ENCODE assay signal across 8 mouse cellular contexts in genomic region chr6:118455042-118455631, GRCm38 (mm10). TPM values are rescaled to one million over a fixed set of nuclear protein-coding genes. Genes with fewer than 3 reads are reported as not detected.
A peak's percentile ranks its signal among the peaks of the same experiment; 100 is the strongest.
DNase-seq lines count a peak whose midpoint lies in the region; ATAC-seq lines count a peak whose summit lies in the region.

TSS of gene Zfp248 (minus strand) at chr6:118455528.

- H3K4me1 ChIP-seq in intestine, embryonic 15.5 days (replicated peaks): peaks cover 3% of the 10 kb centered on the region; the same call in 1 of the 2 replicates

- H3K27me3 ChIP-seq in intestine, embryonic 15.5 days (replicated peaks): no peaks in the 10 kb centered on the region

- peak; percentile 97 for ATAC-seq in intestine, embryonic 15.5 days

- H3K4me3 ChIP-seq in intestine, embryonic 15.5 days (replicated peaks): peak within 1 kb of the TSS; percentile 69

- no peaks in the 10 kb centered on the region for H3K9me3 ChIP-seq in intestine, embryonic 15.5 days

- peak within 1 kb of the TSS; percentile 76 for H3K9ac ChIP-seq in intestine, embryonic 15.5 days

- DNase-seq in adrenal gland, adult 8-10 months: peak; percentile 86
- DNase-seq in embryo, embryonic 11.5 days (ENCODE audit: low read depth, low spot score): peak; percentile 87
- DNase-seq in gastrocnemius, postnatal 36 days: peak; percentile 79 to 80
- DNase-seq in left cerebral cortex, postnatal 25 days (ENCODE audit: low spot score in 2 of 2): peak; percentile 93 to 98
- DNase-seq in mesoderm, embryonic 11.5 days (ENCODE audit: low read depth, low spot score): peak; percentile 93
- peak; percentile 93 for DNase-seq in right cerebral cortex, postnatal 25 days
- DNase-seq in urinary bladder, postnatal 36 days (ENCODE audit: low spot score in 2 of 2): peak; percentile 67 to 78

- peak within 1 kb of the TSS; percentile 80 for H3K4me2 ChIP-seq in intestine, embryonic 15.5 days (replicated peaks)

- WGBS in intestine, embryonic 15.5 days: under 1% methylated on average over 43 of the region's 43 CpGs

- H3K36me3 ChIP-seq in intestine, embryonic 15.5 days: no peaks in the 10 kb centered on the region

- intact Hi-C loops in gastrocnemius, postnatal 36 days (cut with DNase I): no loop called here
- intact Hi-C loops in left cerebral cortex, postnatal 25 days (cut with DNase I): loop anchor here (1.0 kb wide), 1 partner anchor 24 kb away; the partner anchor contains the start of gene Zfp9

- peak within 1 kb of the TSS; percentile 90 for H3K27ac ChIP-seq in intestine, embryonic 15.5 days

RNA-seq across cellular contexts. Expression of gene Zfp248, which starts in this region (rescaled TPM):
- total RNA-seq in adrenal gland, adult 8-10 months (2022): 1 to 10 TPM; 4.5 to 8.0 (median 5.9) TPM
- 1 to 10 TPM in 1 of 2 experiments, under 1 TPM in 1; 0.79 to 1.3 TPM for total RNA-seq in gastrocnemius, postnatal 36 days (2021)
- polyA plus RNA-seq in intestine, embryonic 15.5 days (2015; fragmentation: Nextera tagmentation; extraction: Ambion mirVana): 5.0 and 5.3 TPM in 2 replicates
- 10 to 100 TPM; 17.3 to 20.1 TPM for total RNA-seq in left cerebral cortex, postnatal 25 days (2021)

Comparison
In these comparisons a context has a peak if more than half of its experiments do, and no peak if none do; other contexts are left out.
1. Peak in every context shown above with its lines: DNase-seq, ATAC-seq, H3K4me3 ChIP-seq and H3K27ac ChIP-seq.